Mouse (Mus musculus) myocyte (in vitro differentiated cells): Measurements from ENCODE around the gene Itgax.

Experiments
- CEBPB ChIP-seq: IDR thresholded peaks from 2 replicates; pipeline ENCODE4 v1.6.1; 2011; ENCODE audit warnings: mild to moderate bottlenecking, moderate library complexity; ENCODE audit not compliant: poor library complexity, insufficient read depth, severe bottlenecking
- E2F4 ChIP-seq: IDR thresholded peaks from one replicate; pipeline ENCODE4 v1.6.1; 2011; ENCODE audit warnings: mild to moderate bottlenecking, control low read depth, moderate library complexity; ENCODE audit not compliant: insufficient read depth
- MYOG ChIP-seq, 3 experiments: IDR thresholded peaks; one replicate each; pipeline ENCODE4 v1.6.1; 2011; ENCODE audit warnings: control low read depth in 2 of 3, low read depth in 2 of 3, mild to moderate bottlenecking in 2 of 3; ENCODE audit not compliant: insufficient read length in 2 of 3, control insufficient read depth in 1 of 3, insufficient read depth in 1 of 3
- POLR2A ChIP-seq: IDR thresholded peaks from one replicate; pipeline ENCODE4 v1.6.1; 2011; ENCODE audit warnings: low read depth, mild to moderate bottlenecking, control low read depth, moderate library complexity; ENCODE audit not compliant: insufficient read length
- POLR2AphosphoS2 ChIP-seq: IDR thresholded peaks from one replicate; pipeline ENCODE4 v1.6.1; 2011; ENCODE audit warnings: low read depth, control low read depth; ENCODE audit not compliant: insufficient read length

GRCm38 (mm10) chr7:128139611-128140010 lies 10.3 kb downstream of the Itgax start:
- TF ChIP-seq E2F4, result no peak
- TF ChIP-seq MYOG (IDR thresholded peaks at IDR 0.05; ENCODE audit: control insufficient read depth in 1 of 3, insufficient read depth in 1 of 3, insufficient read length in 2 of 3, low read depth in 2 of 3), result no peak
- TF ChIP-seq POLR2A, result no peak
- no peak for TF ChIP-seq CEBPB
- no peak for TF ChIP-seq POLR2AphosphoS2
